Mouse (Mus musculus) hindbrain, embryonic 14.5 days (tissue): Measurements from ENCODE around the gene Hoxd12. TPM values are rescaled to one million over a fixed set of nuclear protein-coding genes. Genes with fewer than 3 reads are reported as not detected.

ENCODE experiments used
- ATAC-seq: fragments of 200-750 bp; cut with Nextera tagmentation; 2 replicates; pipeline ENCODE4 v1.8.0; 2017; ENCODE audit warnings: moderate number of reproducible peaks, mild to moderate bottlenecking, moderate TSS enrichment, moderate library complexity; ENCODE audit not compliant: low FRiP score
- DNase-seq: peaks from one replicate; pipeline ENCODE4 v3.0.0-alpha.2; 2015; ENCODE audit warnings: low spot score
- H3K27ac ChIP-seq: fragments of 300-500 bp; sonication (generic); 2 replicates; pipeline ENCODE4 v1.5.1; 2014; ENCODE audit warnings: mild to moderate bottlenecking, moderate library complexity
- H3K27me3 ChIP-seq: fragments of 300-500 bp; sonication (generic); 2 replicates; pipeline ENCODE4 v1.6.1; 2014; ENCODE audit warnings: mild to moderate bottlenecking, low read length, mixed read lengths; ENCODE audit not compliant: control insufficient read depth, insufficient read depth
- H3K36me3 ChIP-seq: fragments of 300-500 bp; sonication (generic); replicated peaks from 2 replicates; pipeline ENCODE4 v1.6.1; 2014; ENCODE audit not compliant: control insufficient read depth, insufficient read depth
- H3K4me1 ChIP-seq: fragments of 300-500 bp; sonication (generic); replicated peaks from 2 replicates; pipeline ENCODE4 v1.6.1; 2014; ENCODE audit warnings: antibody characterized with exemption, low read length, mixed read lengths; ENCODE audit not compliant: control insufficient read depth, insufficient read depth
- H3K4me2 ChIP-seq: fragments of 300-500 bp; sonication (generic); replicated peaks from 2 replicates; pipeline ENCODE4 v1.6.1; 2014; ENCODE audit warnings: mild to moderate bottlenecking, moderate library complexity
- H3K4me3 ChIP-seq: fragments of 300-500 bp; sonication (generic); replicated peaks from 2 replicates; pipeline ENCODE4 v1.5.1; 2014; ENCODE audit warnings: mild to moderate bottlenecking, low read length
- H3K9ac ChIP-seq: fragments of 300-500 bp; sonication (generic); 2 replicates; pipeline ENCODE4 v1.6.1; 2014
- H3K9me3 ChIP-seq: fragments of 300-500 bp; sonication (generic); 2 replicates; pipeline ENCODE4 v1.6.1; 2016; ENCODE audit warnings: low read length; ENCODE audit not compliant: control insufficient read depth
- WGBS: fragments of 180-500 bp; shearing (Covaris S2); extraction: QIAGEN DNeasy Blood & Tissue Kit; methylation state at CpG from one replicate; pipeline ENCODE4 v1.1.7; 2014; 5-methylcytosine and 5-hydroxymethylcytosine counted together
- polyA plus RNA-seq: library from polyadenylated mRNA; unstranded; fragments of >200 nt; fragmentation: Nextera tagmentation; extraction: Ambion mirVana; gene quantifications from 2 replicates; pipeline ENCODE4 v1.2.1, GENCODE M21; 2014

Gene Hoxd12
- polyA plus RNA-seq, 1 experiment from 2014 or later, result not detected

DNA sequence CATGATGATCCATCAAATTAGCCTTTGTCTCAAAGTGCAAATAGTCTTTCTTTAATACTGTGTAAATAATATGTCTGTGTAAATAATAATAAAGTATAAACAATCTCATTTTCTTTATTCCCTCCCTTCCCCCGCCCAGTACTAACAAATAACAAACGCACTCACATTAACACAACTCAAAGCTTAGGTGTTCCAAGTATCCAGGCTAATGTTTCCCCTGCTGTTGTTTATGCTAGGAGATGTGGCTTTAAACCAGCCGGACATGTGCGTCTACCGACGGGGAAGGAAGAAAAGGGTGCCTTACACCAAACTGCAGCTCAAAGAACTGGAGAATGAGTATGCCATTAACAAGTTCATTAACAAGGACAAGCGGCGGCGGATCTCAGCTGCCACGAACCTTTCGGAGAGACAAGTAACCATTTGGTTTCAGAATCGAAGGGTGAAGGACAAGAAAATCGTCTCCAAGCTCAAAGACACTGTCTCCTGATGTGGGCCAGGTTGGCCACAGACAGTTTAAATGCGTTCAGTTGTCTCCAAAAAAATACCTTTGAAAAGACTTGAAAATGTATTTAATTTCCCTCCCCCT is 5.1 kb upstream of the Hoxd12 start:
- H3K9me3 ChIP-seq, result no peaks in the 10 kb centered on the region
- under 1% methylated on average over 14 of the region's 14 CpGs for WGBS

DNA sequence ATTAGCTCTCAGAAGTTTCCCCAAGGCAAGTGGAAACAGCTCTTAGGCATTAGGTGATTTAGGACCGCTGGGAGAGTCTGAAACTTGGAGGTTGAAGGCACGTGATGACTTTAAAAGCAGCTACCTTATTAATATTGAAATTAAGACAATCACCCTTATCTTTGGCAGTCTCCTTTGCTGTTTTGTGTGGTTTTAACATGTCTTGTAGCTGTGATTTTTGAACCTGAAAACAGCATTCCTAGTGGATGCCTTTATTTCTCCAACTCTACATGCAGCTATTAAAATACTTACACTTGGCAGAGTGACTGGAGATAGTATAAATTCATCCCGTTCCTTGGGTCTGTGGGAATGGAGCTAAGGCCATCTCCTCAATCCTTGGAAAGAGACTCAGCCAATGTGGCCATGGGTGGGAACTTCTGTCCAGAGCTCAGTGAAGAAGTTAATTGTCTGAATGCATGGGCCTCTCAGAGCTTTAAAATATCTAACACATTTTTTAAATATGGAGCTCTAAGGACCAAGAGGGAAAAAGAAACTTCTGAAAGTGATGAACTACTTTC is 4.1 kb upstream of the Hoxd12 start:
- no peak overlapping the region for H3K4me3 ChIP-seq
- H3K9me3 ChIP-seq, result no peaks in the 10 kb centered on the region
- no peak overlapping the region for H3K27ac ChIP-seq
- no peak overlapping the region for H3K4me2 ChIP-seq
- ATAC-seq (no peak), DNase-seq (no peak)
- H3K4me1 ChIP-seq, result peaks cover 4% of the 10 kb centered on the region; the same call in 1 of the 2 replicates
- 2% methylated on average over 3 of the region's 3 CpGs for WGBS
- H3K9ac ChIP-seq, result no peak overlapping the region
- no peaks in the 10 kb centered on the region for H3K36me3 ChIP-seq
- peaks cover 98% of the 10 kb centered on the region for H3K27me3 ChIP-seq

More for the DNA sequence above, 5.1 kb upstream of the Hoxd12 start:
- Histone ChIP-seq H3K4me1 (peaks cover 4% of the 10 kb centered on the region; the same call in 1 of the 2 replicates), H3K4me3 (no peak overlapping the region), H3K9ac (no peak overlapping the region), H3K4me2 (no peak overlapping the region), H3K36me3 (no peaks in the 10 kb centered on the region), H3K27me3 (peaks cover 98% of the 10 kb centered on the region), H3K27ac (no peak overlapping the region)
- no peak for DNase-seq
- no peak for ATAC-seq

DNA sequence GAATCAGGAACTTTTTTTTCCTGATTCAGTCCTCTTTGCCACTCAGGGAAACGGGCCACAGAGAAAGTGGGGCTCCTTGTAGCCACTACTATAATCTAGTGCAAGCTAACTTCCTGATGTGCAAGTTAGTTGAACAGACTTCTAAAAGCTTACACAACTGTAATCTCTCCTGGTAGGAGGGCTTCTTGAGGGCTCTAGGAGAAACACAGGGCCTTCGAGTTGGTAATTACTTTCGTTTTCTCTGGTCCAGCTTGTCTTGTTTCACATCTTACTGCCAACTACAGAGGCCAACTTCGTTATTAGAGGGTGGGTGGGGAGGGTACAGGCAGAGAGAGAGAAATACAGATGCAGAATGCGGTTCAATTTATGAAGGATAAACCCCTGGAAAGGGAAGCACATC is 3.0 kb upstream of the Hoxd12 start:
- Histone ChIP-seq H3K36me3 (no peaks in the 10 kb centered on the region), H3K4me3 (no peak overlapping the region), H3K27me3 (peaks cover 98% of the 10 kb centered on the region), H3K9me3 (no peaks in the 10 kb centered on the region), H3K4me1 (peaks cover 4% of the 10 kb centered on the region; the same call in 1 of the 2 replicates), H3K4me2 (no peak overlapping the region), H3K9ac (no peak overlapping the region), H3K27ac (no peak overlapping the region)
- ATAC-seq (no peak), DNase-seq (no peak)
- WGBS, result 6% methylated on average over 5 of the region's 5 CpGs

DNA sequence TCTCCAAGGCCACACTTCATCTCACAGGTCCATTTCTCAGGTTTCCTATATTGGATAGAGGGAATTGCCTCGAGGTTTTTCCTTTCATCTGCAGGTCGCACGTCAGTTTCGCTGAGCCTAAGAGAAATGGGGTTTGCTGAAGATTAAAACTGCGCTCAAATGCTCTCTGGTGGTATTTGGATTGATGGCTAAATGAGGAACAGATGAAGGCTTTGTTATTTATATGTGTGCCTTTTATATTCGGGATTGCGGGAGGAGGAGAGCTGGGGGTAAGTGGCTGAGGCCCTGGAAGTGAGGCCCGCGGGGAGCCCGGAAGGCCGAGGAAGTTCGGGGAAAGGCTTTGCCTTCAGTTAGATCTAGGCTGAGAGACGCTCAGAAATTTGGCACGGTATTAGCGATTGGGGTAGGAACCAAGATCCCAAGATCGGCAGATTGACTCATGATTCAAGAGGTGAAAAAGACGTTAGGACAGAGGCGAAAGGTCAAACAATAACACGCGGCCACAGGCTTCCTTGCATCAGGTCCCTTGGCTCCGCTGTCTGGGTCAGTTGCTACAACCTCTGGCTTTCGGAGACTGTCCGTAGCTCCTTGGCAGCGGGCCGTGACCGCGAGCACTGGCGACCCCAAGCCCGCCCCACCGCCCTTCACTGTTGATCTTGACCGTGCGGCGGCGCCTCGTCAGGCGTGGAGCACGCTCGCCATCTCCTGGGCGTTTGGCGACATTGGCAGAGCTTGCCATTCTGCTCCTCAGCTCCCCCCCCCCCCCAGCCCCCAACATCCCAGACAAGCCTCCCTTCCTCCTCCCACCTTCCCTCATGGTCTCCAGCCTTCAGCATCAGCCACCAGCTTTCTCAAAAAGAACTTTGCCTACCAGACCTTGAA is 2.1 kb upstream of the Hoxd12 start:
- peak; percentile 75 for DNase-seq
- Histone ChIP-seq H3K36me3 (no peaks in the 10 kb centered on the region), H3K27ac (no peak overlapping the region), H3K27me3 (peaks cover 98% of the 10 kb centered on the region), H3K9me3 (no peaks in the 10 kb centered on the region), H3K4me2 (peak overlapping the region; percentile 39), H3K4me3 (peak overlapping the region; percentile 22), H3K4me1 (peaks cover 4% of the 10 kb centered on the region; the same call in 1 of the 2 replicates), H3K9ac (no peak overlapping the region)
- peak; percentile 55; the same call in 1 of the 2 replicates for ATAC-seq
- 1% methylated on average over 40 of the region's 40 CpGs for WGBS

DNA sequence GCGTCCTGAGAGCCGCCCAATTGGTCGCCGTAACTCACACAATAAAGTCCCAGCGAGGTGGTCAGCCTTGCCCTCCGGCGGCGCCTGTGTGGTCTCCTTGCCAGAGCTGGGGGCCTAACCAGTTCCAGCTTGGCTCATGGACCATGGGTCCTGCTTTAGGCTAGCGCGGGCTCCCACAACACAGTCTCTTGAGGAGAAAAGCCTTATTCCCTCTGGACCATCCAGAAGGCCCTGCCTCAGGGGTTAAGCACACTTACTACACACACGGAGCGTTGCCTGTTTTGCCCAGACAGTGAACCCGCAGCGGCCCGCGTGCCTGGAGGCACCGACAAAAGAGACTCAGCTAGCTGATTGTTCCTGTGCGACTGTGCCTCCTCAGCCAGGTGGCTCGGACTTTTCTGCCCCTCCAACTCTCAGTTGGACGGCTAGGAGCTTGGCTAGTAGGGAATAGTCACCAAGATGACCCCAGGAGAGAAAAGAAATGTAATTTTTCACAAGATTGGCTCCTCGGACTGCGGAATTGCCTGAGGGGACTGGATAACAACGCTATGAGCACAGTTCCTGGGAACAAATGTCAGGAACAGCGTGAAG is 883 bp upstream of the Hoxd12 start:
- Histone ChIP-seq H3K9me3 (no peaks in the 10 kb centered on the region), H3K36me3 (no peaks in the 10 kb centered on the region), H3K4me2 (no peak overlapping the region), H3K9ac (no peak overlapping the region), H3K4me3 (no peak overlapping the region), H3K27me3 (peaks cover 100% of the 10 kb centered on the region), H3K4me1 (no peaks in the 10 kb centered on the region; the same call in 1 of the 2 replicates), H3K27ac (no peak overlapping the region)
- DNase-seq, result no peak
- ATAC-seq, result no peak
- 1% methylated on average over 24 of the region's 24 CpGs for WGBS

DNA sequence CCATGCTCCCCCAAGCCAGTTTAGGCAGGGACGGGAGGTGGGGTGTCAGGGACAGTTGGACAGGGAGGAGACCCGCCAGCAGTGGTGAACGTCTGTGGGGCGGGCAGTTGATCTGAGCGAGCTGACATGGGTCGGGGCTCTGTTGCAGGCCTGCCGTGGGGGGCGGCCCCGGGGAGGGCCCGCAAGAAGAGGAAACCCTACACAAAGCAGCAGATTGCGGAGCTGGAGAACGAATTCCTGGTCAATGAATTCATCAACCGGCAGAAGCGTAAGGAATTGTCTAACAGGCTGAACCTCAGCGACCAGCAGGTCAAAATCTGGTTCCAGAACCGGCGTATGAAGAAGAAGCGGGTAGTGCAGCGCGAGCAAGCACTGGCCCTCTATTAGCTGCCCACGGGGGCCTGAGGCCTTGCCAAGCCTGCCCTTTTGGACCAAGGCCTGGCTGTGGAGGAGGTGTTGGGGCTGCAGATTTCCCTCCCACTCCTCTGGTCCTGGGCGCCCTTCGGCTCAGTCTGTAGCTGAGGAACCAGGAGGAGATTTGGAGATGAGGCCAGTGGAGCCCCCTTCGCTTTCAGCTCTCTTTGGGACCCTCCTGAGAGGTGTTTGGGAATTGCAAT is 961 bp downstream of the Hoxd12 start:
- Histone ChIP-seq H3K27me3 (peaks cover 100% of the 10 kb centered on the region), H3K36me3 (no peaks in the 10 kb centered on the region), H3K9me3 (no peaks in the 10 kb centered on the region), H3K4me1 (no peaks in the 10 kb centered on the region; the same call in 1 of the 2 replicates), H3K27ac (no peak overlapping the region), H3K4me3 (no peak overlapping the region), H3K4me2 (no peak overlapping the region), H3K9ac (no peak overlapping the region)
- 5% methylated on average over 24 of the region's 24 CpGs for WGBS
- ATAC-seq (no peak), DNase-seq (no peak)

DNA sequence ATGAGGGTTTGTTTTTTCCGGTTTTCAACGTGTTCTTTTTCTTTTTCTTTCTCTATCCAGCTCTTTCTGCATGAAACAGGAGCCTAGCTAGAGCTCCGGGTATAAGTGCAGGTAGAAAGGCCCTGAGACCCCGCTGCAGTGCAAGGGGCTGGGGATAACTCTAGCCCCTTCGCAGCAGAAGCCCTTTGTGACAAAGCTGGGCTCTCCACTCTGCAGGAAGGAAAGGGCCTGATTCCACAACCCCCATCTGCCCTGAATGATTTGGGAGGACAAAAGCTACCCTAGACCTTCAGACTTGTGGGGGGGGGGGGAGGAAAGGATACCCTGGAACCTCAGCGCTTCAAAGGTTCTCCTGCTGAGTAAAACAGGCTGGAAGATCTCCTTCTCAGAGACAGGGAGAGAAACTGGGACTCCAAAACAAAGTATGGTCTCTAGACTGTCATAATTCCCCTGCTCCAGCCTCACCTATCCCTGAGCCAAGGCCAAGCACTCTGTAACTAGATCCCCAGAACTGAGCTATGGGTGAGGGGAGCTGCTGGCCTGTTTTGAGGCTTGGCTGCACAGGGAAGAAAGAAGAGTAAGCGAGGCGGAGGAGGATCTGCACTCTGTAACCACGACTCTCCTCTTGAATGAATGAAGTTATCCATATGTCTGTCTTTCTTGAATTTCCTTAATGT is 1.7 kb downstream of the Hoxd12 start:
- H3K9me3 ChIP-seq, result no peaks in the 10 kb centered on the region
- no peak overlapping the region for H3K4me3 ChIP-seq
- no peaks in the 10 kb centered on the region; the same call in 1 of the 2 replicates for H3K4me1 ChIP-seq
- DNase-seq (no peak), ATAC-seq (no peak)
- no peak overlapping the region for H3K4me2 ChIP-seq
- no peak overlapping the region for H3K27ac ChIP-seq
- H3K36me3 ChIP-seq, result no peaks in the 10 kb centered on the region
- peaks cover 100% of the 10 kb centered on the region for H3K27me3 ChIP-seq
- WGBS, result 5% methylated on average over 9 of the region's 9 CpGs
- H3K9ac ChIP-seq, result no peak overlapping the region

DNA sequence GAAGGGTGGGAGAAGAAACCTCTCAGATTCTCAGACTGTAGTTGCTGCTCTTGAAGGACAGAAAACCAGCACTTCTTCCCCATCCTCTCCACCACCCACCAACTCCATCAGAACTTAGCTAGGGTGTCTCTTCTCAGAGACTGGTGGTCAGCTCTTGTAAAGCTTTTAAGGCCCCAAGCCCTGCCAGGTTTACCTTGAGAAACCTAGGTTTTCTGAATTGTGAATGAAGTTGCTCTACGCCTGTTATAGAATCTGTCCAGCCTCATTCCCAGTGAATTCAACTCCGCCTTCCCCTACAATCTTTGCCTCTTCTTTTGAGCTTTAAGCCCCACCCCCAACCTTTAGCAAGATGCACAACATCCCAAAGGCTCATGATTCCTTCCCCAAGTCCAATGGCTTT is 2.3 kb downstream of the Hoxd12 start:
- Histone ChIP-seq H3K4me3 (no peak overlapping the region), H3K27ac (no peak overlapping the region), H3K4me2 (no peak overlapping the region), H3K36me3 (no peaks in the 10 kb centered on the region), H3K9me3 (no peaks in the 10 kb centered on the region), H3K9ac (no peak overlapping the region), H3K27me3 (peaks cover 100% of the 10 kb centered on the region), H3K4me1 (no peaks in the 10 kb centered on the region; the same call in 1 of the 2 replicates)
- ATAC-seq, result no peak
- no peak for DNase-seq
- 6% methylated on average over 2 of the region's 2 CpGs for WGBS
